Mouse (Mus musculus) mouse trophoblast stem cell (cell line): ENCODE data around the gene Cers1.

ENCODE experiments used
- in situ Hi-C, 2 experiments: fragments of 300-500 bp; cut with MseI, MboI; formaldehyde crosslinking; loops; 2 replicates in 1 of 2; 3 replicates in 1 of 2; pipeline ENCODE4 v1.15.1; 2025

Gene Cers1

DNA sequence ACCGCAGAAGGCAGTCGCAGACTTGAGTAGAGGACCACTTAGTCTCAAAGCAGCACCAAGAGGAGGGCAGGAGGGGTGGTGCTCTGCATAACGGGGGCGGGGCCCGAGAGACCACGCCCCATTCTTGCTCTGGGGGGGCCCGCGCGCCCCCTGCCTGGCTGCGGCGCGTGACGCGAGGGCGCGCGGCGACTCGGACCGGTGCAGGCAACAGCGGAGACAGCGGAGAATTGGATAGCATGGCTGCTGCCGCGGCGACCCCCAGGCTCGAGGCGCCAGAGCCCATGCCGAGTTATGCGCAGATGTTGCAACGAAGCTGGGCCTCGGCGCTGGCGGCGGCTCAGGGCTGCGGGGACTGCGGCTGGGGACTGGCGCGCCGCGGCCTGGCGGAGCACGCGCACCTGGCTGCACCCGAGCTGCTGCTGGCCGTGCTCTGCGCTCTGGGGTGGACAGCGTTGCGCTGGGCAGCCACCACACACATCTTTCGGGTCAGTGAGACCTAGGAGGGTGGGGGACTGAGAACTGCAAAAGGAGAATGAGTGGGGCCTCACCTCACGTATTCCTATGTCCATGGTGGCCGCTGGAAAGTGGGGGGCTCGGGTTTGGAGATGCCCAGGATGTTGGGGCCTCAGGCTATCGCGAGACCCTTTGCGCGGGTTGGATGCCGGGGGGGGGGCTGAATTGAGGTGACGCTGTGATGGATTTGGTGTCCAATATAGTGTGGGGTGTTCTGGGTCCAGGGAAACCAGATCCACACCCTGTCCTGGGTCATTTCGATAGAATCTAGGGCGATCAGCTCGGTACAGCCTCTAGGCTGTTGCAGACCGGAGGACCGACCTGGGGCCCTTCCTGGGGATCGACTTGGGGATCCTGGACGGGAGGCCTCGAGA, at the start of gene Cers1:
TSS of gene Cers1 (plus strand) at position 152 of the 887 bp plus-strand sequence.
- in situ Hi-C loops, result no loop called here

DNA sequence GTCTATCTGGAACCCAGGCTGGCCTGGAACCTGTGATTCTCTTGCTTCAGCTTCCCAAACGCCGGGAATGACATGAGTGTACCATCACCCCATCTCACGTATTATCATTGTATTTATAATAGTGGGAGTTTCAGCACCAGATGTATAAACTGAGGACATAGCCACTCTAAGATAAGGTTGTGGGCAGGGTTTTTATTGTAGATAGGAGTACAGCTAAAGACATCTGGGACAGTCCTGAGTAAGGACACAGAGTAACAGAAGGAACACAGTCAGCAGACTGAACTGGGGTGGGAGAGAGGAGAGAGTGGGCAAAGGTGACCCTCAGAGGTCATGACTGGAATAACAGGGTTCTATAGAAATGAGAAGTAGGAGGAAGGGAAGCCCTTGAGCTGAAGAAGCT, 47.9 kb upstream of the Cers1 start:
- in situ Hi-C loops, result no loop called here

DNA sequence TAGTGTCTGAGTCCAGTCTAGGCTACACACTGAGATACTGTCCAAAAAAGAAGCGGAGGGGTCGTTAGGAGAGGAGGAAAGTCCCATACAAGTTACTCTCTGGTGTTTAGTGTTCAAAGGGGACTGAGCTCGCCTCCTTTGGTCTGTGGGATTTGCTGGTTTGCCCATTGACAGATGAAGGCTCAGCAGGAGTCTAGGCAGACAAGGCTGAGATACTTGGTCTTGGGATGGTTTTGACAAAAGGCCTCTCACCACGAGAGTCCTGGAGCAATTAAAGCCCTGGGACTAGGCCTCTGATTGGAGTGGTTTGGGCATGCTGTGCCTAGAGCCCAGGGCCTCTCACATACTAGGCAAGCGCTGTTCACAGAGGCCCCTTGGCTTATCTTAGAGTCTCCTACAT, 47.3 kb upstream of the Cers1 start:
- in situ Hi-C loops, result no loop called here

DNA sequence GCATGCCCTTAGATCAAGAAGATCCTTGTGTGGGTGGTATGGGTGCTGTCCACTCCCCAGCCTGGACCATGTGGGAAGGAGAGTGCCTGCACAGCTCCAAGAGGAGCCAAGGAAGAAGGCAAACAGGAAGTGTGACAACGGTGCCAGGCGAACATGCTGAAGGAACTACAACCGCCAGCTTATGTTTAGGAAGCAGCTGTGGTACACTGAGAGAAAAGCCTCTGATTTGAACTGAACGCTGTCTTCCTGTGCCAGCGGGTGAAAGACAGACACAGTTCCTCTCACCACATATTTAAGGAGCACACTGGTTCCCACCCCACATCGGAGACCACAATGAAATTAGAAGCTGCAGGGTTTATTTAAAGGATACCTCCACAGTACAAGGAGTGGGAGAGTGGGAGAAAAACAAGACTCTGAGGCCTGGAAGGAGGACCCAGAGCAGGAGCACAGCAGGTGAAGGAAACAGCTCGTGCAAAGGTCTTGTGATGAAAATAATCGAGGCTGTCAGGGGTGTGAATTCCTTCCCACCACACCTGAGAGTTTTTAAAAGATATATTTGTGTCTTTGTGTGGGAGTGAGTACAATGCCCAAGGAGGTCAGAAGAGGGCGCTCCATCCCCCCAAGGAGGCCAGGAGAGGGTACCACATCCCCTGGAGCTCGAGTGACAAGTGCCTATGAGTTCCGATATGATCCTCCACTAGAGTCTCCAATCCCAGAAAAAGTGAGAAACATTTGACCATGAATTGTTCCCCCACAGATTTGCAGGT, 46.6 kb upstream of the Cers1 start:
- in situ Hi-C loops, result no loop called here

DNA sequence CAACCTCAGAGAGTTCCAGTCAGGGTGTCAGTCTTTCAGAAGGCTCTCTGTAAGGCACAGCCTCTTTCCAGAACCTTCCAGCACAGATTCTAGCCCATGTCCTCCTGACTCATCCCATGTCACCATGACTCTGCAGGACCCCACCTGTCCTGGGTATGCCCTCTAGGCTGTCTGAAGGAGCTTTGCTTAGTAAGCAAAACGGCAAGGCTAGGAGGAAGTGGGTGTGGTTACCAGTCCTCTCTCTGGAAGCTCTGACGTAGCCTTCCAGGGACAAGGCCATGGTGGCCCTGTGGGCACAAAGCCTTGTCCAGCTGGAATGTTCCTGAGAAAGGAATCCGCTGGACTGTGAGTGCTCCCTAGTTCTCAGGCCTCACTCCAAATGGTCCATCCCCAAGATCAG, 42.6 kb upstream of the Cers1 start:
- in situ Hi-C loops, result no loop called here

DNA sequence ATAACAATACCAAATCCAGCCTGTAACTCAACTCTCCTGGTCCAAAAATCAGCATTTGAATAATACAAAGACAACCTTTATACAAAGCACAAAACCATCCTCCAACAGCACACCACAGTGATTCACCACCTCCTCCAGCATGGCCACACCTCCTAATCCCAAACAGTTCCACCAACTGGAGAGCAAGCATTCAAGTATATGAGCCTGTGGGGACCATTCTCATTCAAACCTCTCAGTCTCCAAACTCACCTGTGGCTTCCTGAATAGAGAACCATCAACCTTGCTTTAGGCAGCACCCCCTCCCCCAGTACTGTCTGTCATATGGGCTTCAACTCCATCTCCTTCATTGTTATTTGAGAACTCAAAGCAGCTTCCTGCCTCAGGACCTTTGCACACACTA, 41.2 kb upstream of the Cers1 start:
- in situ Hi-C loops, result no loop called here

DNA sequence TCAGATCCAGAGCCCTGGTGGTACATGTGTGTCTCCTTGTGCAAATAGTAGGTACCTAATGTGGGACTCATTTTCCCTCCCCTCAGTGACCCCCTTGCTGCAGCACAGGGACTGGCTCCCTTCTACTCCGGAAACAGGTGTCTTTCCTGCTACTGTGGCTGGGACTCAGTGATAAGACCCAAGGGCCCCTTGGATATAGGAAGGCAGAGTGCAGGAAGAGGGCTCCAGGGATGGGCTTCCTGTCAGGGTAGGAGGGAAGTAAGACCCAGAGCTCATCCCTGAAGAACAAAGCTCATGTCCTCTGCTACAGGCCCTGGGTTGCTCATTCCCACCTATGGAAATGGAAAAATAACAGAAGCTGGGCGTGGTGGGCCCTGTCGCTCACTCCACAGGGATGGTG, 39.1 kb upstream of the Cers1 start:
- in situ Hi-C loops, result no loop called here

DNA sequence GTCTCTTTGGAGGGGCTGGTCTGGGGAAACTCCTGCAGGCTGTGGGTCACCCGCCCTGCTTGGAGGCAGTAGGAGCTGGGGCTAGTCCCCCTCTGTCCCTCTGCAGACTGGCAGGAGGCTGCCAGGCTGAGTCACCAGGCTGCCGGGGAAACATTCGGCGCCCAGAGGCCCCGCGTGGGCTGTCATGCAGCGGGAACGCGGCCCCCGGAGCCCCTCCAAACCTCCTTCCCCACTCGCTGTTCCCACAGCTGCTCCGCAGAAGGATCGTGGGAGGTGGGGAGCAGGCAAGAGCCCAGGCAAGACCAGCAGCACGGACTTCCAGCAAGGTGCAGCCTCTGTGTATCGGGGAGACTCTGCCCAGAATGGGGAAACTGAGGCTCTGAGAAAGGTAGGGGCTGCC, 37.4 kb upstream of the Cers1 start:
- in situ Hi-C loops, result no loop called here

DNA sequence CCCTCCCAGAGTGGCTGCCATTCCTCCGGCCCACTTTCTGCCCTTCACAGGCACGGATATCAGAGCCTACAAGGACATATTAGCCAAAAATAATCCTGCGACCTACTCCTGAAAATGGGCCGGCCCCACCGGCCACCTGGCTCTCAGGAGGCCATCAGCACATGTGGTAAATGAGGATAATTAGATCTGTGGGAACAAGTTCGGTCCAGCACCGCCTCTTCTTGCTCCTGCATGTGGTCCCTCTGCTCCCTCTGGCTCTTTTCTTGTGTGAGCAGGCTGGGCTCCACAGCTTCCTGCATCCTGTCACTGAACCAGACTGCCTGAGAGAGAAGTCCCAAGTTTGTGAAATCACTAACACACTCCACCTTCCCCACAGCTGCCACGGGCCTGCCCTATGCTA, 36.3 kb upstream of the Cers1 start:
- in situ Hi-C loops, result no loop called here

DNA sequence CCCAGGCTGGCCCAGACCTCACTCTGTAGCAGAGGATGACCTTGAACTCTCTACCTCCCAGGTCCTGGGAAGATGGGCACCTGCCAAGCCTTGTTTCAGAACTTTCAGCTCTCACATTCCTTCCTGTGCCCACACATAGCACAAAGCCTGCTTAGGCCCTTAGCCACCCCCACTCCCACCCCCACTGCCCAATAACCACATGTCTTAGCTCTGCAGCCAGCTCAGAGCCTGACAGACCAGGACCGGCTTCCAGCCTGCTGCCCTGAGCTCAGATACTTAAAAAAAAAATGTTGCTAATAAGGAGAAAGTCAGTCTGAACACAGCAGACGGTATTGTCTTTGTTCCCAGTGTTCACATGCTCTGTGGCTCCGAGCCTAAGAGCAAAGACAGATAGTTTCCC, 34.6 kb upstream of the Cers1 start:
- in situ Hi-C loops, result no loop called here

DNA sequence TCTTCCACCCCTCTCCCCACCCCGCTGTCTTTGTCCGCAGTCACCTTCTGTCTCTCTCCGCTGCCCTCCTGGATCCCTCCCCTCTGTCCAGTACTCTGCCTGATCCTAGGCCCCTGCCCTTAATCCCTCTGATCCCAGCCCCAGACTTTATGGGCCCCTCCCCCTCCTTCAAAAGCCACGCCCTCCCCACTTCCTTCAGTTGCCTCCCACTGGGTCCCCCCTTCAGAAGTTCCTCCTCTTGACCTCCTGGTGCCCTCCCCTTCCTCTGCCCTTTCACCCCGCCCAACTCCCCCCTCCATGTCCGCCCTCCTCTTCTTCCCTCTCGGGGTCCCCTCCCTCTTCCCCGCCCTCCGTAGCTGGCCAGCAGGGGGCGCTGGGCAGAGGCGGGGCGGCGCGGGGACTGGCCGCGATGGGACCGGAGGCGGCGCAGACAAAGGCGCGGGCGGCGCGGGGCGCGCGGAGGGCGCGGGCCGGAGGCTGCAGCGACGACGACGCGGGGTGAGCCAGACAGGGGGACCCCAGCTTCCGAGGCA, 32.9 kb upstream of the Cers1 start, which contains the start of gene Homer3:
TSS of gene Homer3 (plus strand) at position 225 of the 533 bp plus-strand sequence.
- in situ Hi-C loops, result no loop called here

DNA sequence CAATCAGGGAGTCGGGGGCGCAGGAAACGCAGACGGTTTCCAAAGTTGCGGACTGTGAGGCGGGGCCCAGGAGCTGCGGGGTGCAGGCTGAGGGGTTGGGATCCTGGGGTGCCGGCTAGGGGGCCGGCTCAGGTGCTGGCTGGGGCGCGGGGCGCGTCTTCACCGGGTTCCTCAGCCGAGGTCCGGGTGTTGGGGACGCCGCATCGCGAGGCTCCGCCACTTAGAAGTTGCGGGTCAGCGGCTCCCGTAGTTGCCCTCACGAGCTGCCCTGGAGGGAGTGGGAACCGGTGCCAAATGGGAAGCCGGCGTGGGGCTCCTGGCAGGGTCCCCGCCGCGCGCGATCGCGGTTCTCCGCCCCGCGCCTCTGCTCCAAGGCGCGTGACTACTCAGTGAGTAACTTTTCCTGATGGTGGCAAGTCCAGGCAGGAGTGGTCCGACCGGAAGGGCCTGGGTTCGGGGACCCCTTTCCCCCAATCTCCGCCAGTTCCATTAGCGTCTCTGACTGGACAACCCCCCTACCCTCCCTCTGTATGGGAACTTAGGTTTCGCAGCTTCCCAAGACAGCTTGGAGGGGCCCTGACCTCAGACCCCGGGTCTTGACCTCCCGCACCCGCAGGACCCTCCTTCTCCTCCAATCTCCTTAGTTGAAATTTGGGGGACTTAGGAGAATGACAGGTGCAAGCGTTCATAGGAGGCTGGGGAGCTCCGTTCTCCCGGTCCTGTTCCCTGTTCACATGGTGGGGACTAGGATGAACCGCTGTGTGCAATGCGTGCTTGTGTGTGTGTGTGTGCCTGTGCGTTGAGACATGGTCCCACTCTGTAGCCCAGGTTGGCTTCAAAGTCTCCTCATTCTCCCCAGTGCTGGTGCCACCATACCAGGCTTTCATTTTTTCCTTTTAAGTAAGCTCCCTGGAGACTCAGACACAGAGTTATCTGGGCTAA, 32.2 kb upstream of the Cers1 start:
- in situ Hi-C loops, result no loop called here

DNA sequence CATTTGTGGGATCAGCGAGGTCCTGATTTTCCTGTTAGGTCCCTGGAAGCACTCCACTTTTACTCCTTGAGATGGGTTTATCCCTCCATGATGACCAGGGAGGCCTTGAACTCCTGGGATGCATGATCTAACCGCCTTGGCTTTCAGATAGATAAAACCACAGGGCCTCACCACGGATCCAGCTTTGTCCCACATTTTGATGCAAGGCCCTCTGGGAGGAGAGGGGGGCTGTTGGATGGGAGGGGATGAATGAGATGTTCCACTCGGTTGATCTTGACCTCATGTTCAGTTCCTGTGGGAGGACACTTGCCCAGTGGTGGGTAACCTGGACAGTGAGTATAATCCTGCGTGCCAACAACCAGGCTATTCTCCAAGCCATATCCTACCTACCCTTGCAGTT, 31.2 kb upstream of the Cers1 start:
- in situ Hi-C loops, result no loop called here

DNA sequence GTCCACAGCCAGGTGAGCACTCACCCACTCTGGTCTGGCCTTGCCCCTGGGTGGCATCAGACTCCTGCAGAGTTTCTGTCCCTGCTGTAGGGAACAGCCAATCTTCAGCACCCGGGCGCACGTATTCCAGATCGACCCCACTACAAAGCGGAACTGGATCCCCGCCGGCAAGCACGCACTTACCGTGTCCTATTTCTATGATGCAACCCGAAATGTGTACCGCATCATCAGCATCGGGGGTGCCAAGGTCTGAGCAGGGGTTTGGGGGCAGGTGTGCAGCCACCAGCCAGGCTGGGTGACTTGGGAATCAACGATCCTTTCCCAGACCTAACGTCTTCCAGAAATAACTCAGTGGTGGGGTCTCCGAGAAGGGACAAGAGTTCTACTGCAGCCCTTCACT, 30.3 kb upstream of the Cers1 start:
- in situ Hi-C loops, result no loop called here

DNA sequence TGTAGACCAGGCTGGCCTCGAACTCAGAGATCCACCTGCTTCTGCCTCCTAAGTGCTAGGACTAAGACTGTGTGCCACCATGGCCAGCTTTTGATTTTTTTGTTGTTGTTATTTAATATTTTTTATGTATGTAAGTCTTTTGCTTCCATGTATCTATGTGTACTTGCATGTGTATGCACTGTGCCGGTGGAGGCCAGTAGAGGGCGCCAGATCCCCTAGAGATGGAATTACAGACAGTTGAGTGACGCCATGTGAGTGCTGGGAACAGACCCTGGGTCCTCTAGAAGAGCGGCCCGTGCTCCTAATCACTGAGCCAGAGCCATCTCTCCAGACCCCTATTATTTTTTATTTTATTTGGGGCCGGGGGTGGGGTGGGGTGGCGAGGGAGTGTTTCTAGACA, 28.8 kb upstream of the Cers1 start:
- in situ Hi-C loops, result no loop called here

DNA sequence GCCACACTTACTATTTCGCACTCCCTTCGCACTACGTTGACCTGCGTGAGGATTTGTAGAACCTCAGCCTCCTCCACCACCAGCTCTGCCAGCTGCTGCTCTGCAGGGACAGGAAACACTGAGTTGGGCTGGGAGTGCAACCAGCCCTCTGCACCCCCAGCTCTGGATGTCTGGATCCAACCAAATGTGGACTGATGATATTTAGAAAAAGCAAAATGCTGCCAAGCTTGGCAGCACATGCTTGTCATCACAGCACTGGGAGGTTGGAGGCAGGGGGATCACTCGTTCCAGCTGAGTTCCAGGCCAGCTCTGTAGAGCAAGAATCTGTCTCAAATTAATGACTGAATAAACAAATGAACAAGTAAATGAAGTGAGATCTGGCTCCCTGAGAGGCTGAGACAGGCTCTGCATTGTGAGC, 21.6 kb upstream of the Cers1 start:
- in situ Hi-C loops, result no loop called here

DNA sequence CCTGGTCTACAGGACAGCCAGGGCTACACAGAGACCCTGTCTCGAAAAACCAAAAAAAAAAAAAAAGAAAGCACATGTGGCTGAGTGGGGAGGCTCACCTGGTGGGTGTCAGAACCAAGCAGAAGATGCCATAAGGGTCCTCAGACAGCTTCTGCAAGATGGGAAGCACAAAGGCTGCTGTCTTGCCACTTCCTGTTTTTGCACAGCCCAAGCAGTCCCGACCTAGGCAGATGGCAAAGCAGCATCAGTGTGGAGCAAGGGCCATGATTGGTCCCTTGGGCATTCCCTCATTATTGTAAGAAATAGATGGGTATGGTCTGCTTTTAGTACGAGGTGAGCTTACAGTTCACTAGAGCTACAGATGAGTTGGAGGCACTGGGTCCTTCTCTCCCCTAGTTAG, 14.7 kb upstream of the Cers1 start:
- in situ Hi-C loops, result no loop called here

DNA sequence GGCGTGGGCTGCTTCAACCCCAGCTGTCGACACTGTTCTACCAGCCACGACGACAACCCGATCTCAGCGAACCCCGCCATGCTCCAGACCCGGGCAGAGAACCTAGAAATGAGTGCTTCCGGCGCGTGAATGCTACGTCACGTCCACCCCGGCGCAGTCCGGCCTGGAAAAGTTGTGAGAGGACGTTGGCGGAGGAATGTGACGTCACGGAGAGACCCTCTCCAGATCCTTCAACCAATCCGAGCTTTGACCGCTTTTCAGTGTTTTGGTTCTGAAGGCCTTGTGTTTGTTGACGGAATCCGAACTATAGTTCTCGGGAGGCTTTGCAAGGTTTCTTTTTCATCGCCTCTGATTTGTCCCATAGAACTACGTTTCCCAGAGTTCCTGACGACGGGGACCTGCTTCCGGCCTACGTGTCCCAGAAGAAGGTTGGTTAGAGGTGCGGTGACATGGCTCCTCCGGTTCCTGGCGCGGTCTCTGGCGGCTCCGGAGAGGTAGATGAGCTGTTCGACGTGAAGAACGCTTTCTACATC, 13.2 kb upstream of the Cers1 start, which contains the start of the genes Ddx49 and Cope:
TSS of gene Ddx49 (minus strand) at position 132 of the 533 bp plus-strand sequence.
TSS of gene Cope (plus strand) at position 161 of the 533 bp plus-strand sequence.
- in situ Hi-C loops, result no loop called here

DNA sequence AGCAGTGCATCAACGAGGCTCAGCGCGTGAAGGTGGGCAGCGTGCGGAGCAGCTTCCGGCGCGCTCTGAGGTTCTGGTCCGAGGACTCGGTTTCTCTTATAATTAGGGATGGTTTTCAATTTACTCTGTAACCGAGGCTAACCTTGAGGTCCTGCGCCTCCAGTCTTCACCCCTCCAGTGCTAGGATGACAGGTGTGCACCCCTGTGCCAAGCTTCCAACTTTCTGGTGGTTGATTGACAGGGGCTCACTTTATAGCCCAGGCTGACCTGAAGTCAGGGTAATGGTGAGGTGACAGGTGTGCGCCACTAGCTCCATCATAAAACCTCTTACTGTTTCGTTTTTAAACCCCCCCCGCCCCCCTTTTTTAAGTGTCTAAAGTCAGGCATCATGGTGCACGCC, 12.7 kb upstream of the Cers1 start:
- in situ Hi-C loops, result no loop called here

DNA sequence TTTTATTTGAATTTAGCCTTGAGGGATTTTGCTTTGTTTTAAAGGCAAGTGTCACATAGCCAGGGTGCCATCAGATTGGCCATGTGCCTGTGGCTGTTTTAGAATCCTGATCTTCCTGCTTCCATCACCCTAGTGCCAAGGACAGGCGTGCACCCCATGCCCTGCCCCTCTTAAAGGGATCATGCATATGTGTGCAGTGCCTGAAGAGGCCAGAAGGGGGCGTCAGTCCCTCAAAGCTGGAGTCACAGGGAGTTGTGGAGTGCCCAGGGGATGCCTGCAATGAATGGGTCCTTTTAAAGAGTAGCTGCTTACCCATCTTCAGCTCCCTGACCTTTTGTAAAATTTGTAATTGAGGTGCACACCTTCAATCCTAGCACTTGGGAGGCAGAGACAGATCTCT, 6.3 kb upstream of the Cers1 start:
- in situ Hi-C loops, result no loop called here

DNA sequence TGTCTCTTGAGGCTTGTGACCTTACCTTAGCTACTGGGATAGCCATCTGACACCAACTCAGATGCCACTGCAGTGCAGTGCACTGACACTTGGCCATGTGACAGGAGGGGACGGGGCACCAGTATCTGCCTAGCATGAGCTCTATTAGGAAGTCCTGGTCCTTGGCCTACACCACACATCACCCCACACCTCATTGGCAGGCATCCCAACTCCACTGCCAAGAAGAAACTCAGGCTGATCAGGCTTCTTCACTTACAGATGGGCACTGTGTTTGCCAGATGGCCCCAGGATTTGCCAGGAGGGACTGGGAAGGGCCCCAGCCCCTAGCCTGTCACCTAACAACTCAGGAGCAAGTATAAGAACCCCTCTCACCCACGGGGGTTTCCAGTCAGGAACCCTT, 2.2 kb upstream of the Cers1 start:
- in situ Hi-C loops, result no loop called here
